Mouse (Mus musculus): ENCODE results near the gene Clcf1.
A peak's percentile ranks its signal among the peaks of the same experiment; 100 is the strongest.

Clcf1 gene

GRCm38 (mm10) chr19:4214071-4214770, at the start of gene Clcf1, which contains the start of gene AC109138.7:
Clcf1 (plus strand) TSS chr19:4214238.
AC109138.7 (plus strand) TSS chr19:4214357.
- DNase-seq (ENCODE audit: low spot score) = no peak

- no peak for DNase-seq (ENCODE audit: low spot score)
These were observed 49.3 kb upstream of the Clcf1 start for GRCm38 (mm10) chr19:4164721-4165120.

DNA sequence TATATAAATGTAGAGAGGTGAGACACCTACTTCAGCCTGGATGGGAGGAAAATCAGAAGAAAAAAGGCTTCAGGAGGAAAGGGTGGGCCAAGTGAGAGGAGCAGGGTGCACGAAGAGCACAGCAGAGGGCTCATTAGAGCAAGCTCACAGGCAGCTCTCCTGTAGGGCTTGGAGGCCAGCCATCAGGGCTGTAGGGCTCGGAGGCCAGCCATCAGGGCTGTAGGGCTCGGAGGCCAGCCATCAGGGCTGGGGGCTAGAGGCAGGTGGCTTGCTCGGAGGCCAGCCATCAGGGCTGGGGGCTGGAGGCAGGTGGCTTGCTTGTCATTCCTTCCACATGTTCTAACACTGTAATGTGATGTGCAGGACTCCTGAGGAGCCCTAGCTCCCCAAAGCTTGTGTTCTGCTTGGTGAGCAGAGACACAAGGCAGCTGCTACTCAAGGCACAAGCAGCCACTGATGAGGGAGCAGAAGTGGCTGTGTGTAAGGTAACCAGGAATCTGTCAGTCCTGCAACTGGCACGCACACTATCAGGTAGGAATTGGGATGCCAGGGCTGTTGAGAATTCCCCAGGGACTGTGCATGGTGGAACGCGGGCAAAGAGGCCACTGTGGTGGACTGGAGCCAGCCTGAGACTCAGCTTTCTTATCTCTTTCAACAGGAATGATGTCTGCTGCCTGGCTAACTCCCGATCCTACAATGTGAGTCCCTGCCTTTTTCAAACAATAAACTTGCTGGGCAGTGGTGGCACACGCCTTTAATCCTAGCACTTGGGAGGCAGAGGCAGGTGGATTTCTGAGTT, 47.2 kb upstream of the Clcf1 start:
- DNase-seq (ENCODE audit: low spot score) = no peak

- DNase-seq (ENCODE audit: low spot score) = peak; percentile 99
These were observed 44.7 kb upstream of the Clcf1 start for GRCm38 (mm10) chr19:4169378-4169784.

GRCm38 (mm10) chr19:4169810-4170209, 44.2 kb upstream of the Clcf1 start:
- DNase-seq (ENCODE audit: low spot score) = no peak

DNA sequence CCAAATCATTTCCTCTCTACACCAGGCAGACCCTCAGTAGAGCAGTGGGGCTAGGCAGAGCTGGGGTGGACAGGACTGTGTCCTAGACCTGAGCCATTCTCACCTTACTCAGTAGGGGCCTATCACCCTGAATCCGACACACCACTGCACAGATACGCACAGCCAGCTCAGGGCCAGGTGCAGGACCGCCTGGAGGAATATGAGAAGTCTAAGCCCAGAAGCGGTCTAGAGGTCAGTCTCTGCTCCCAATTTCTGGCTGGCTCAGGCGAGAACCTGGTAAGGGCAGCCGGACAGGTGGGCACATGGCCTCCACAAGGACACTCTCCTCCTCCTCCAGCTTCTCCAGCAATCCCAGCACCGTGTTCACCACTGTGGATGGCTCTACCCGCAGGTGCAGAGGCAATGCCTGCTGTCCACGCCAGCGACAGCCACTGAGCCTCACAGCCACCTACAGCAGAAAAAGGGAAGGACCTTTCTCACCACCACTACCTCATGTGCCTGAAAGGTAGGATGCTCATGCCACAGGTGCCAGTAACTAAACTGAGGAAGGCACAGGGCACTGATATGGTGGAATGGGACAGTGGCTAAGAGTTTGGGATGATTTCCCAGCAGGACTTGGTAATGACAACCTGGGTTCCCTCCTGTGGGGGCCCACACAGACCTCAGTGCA, 43.2 kb upstream of the Clcf1 start:
- no peak for DNase-seq (ENCODE audit: low spot score)

- no peak for DNase-seq (ENCODE audit: low spot score)
These were observed 42.4 kb upstream of the Clcf1 start for GRCm38 (mm10) chr19:4171393-4172290.

- no peak for DNase-seq (ENCODE audit: low spot score)
These were observed 41.1 kb upstream of the Clcf1 start for GRCm38 (mm10) chr19:4172925-4173324.

- no peak for DNase-seq (ENCODE audit: low spot score)
These were observed 38.6 kb upstream of the Clcf1 start, which contains the start of gene Carns1 for GRCm38 (mm10) chr19:4175368-4175947. Carns1 (minus strand) TSS chr19:4175479.

GRCm38 (mm10) chr19:4180411-4180810, 33.6 kb upstream of the Clcf1 start:
- DNase-seq (ENCODE audit: low spot score) = no peak

GRCm38 (mm10) chr19:4181892-4182291, 32.1 kb upstream of the Clcf1 start:
- peak; percentile 63 for DNase-seq (ENCODE audit: low spot score)

DNA sequence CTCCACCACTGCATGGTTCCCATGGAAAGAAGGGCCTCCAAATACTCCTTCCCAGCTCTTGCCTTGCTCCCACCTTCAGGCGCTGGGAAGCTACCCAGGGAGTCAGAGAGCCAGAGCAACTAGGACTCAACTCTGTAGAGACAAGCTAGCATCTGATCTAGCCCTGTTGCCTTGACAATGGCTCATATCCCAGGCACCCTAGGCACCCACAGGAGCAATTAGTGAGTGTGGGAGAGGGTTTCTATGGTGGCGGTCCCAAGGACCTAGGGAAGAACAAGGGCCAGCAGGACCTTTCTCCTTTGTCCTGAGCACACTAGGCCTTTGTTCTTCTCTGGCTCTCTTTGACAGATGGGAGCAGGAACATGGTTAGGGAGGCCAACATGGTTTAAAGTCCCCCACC, 30.3 kb upstream of the Clcf1 start:
- no peak for DNase-seq (ENCODE audit: low spot score)

- DNase-seq (ENCODE audit: low spot score) = no peak
These were observed 28.8 kb upstream of the Clcf1 start for GRCm38 (mm10) chr19:4184976-4185975.

- DNase-seq (ENCODE audit: low spot score) = no peak
These were observed 26.7 kb upstream of the Clcf1 start for GRCm38 (mm10) chr19:4187303-4187702.

DNA sequence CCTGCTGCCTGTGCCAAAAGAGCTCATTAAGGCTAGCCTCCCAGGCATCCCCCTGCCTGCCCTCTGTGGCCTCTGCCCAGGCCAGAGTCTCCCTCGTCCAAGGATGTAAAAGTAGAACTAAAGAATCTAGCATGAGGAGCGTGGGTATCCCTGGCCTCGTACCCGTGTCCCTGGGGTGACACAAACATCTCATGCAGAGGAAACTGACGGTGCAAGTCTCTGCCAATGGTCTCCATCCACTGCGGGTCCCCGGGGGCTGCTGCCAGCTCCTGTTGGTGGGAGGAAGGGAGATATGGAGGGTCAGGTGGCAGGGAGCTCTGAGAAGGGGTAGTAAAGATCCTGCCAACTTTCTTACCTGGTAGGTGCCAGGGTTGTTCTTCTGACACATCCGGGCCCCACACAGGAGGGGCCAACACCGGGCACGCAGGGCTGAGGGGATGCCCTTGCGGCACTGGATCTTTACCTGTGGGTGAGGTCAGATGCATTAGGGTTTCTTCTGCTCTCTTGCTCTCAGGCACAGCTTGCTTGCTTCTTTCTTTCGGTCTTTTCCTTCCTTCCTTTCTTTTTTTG, 24.9 kb upstream of the Clcf1 start:
- DNase-seq (ENCODE audit: low spot score) = no peak

DNA sequence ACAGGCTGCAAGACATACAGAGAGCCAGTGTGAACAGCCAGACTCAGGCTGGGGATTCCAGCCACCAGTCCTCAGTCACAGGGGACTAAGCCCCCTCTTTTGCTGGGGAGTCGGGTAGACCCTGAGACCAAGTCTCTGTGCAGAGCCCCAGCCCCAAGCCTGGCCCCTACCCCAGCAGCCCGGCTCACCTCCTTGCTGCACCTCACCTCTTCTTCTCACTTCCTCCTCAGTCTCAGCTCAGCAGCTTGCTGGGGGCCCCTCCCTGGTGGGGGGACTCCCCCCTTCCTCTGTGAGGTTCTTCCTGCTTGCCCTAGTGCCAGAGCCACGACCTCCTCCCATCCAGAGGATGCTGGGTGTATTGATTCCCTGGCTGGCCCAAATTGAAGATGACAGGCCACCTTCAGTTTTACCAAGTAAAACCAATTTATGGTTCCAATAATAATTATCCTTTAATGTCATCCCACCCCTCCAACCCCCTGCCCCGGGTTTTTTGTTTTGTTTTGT, 23.2 kb upstream of the Clcf1 start, which contains the start of gene Tbc1d10c:
Tbc1d10c (minus strand) TSS at position 454 of the 504 bp plus-strand sequence.
- DNase-seq (ENCODE audit: low spot score) = no peak

DNA sequence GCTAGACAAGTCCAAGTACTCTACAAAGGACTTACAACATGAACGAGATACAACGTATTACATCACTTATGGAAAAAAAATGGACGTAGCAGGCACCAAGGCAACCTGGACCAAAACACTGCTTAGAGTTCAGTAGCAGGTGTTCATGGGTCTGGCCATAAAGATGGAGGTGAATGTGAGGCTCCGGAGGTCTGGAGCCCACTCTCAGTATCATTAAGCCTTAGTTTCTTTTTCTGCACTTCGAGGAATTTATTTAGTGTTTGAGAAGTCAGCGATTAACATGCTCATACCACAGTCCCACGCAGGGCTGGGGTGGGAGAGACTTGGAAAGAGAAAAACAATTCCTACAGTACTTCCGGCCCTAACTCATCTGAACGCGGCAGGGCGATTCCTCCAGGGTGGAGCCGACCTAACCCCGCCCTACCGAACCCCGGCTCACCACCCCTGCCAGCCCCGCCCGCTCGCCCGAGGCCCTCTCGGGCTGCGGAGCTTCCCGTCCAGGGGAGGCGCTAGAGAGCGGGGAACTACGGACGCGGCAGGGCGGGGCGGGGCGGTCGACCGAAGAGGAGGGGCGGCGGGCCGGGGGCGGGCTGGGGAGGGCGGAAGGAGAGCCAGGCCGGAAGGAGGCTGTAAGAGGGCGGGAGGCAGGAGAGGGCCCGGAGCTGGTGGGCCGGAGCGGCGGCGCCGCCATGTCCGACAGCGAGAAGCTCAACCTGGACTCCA, 22.3 kb upstream of the Clcf1 start, which contains the start of gene Ppp1ca:
Ppp1ca (plus strand) TSS at position 538 of the 723 bp plus-strand sequence.
- DNase-seq (ENCODE audit: low spot score) = peak; percentile 93

DNA sequence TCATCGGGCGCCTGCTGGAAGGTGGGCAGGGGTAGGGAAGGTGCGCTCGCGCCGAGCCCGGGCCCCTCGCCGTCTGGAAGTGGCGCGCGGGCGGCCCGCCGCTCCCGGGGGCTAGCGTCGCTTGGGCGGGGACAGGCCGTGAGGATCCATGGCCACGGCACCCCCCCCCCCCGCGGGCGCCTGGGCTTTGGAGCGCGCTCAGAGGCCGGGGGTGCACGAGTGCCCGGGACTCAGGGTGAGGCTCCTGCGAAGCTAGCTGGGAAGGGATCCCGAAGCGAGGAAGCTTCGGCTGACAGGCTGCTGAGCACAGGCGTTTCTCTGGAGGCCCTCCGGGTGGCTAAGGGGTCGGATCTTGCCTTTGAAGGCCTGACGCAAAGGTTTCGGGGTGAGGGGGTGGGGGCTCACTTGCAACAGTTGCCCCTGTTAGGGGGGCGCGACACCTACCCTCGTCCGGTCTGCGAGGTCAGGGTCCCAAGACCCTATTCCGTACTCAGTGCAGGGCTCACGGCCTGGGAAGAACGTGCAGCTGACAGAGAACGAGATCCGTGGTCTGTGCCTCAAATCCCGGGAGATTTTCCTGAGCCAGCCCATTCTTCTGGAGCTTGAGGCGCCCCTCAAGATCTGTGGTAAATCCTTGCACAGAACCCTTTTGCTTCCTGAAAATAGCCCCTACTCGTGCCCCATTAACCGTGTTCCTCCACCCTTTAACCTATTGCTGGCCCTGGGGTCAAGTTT, 21.6 kb upstream of the Clcf1 start:
- no peak for DNase-seq (ENCODE audit: low spot score)

Measured in ovary, adult 18-20 months (tissue).